Mouse (Mus musculus): ENCODE data around the gene Dmbt1. TPM values are rescaled to one million over a fixed set of nuclear protein-coding genes. Genes with fewer than 3 reads are reported as not detected.

Dmbt1 gene
- polyA plus RNA-seq, 1 experiment: not detected

DNA sequence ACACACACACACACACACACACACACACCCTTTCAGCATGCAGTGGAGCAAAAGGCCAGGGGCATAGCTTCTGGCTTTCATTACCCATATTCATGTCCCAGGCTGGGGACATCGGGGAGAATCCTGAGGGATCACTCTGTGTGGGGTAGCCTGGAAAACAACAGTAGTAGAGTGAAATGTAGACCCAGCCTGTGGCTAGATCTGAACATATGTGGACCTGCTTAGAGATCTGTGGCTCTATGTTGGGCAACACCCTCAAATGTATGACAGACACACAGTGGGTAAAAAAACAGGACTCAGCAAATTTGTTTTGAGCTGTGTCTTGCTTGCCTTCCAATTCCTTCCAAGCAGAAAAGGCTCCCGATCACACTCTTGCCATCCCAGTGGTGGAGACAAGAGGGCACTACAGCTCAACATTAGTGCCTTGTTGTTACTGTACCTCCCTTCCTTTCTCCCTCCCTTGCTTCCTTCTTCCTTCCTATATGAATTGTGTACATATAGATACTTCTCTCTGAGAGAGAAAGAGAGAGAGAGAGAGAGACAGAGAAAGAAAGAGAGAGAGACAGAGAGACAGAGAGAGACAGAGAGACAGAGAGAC, 90.5 kb downstream of the Dmbt1 start:
- no peaks in the 10 kb centered on the region for H3K4me1 ChIP-seq (ENCODE audit: control insufficient read depth, insufficient read depth, low read length)
- TF ChIP-seq CTCF (IDR thresholded peaks at IDR 0.05; ENCODE audit: control insufficient read depth, insufficient read depth, low read length) (no peak), POLR2A (IDR thresholded peaks at IDR 0.05; ENCODE audit: borderline replicate concordance, control insufficient read depth, low read depth, low read length) (no peak)
- 70% methylated on average over 2 of the region's 2 CpGs for WGBS
- H3K4me3 ChIP-seq (replicated peaks; ENCODE audit: control insufficient read depth, low read depth, low read length): no peak overlapping the region
- H3K27ac ChIP-seq (ENCODE audit: control insufficient read depth, insufficient read depth, low read depth, low read length, poor library complexity): no peak overlapping the region

GRCm38 (mm10) chr7:131130021-131130420, 98.2 kb downstream of the Dmbt1 start:
- H3K4me3 ChIP-seq (replicated peaks; ENCODE audit: control insufficient read depth, low read depth, low read length): no peak overlapping the region
- TF ChIP-seq CTCF (IDR thresholded peaks at IDR 0.05; ENCODE audit: control insufficient read depth, insufficient read depth, low read length): no peak
- TF ChIP-seq POLR2A (IDR thresholded peaks at IDR 0.05; ENCODE audit: borderline replicate concordance, control insufficient read depth, low read depth, low read length): no peak
- WGBS: 76% methylated on average over 12 of the region's 12 CpGs
- H3K4me1 ChIP-seq (ENCODE audit: control insufficient read depth, insufficient read depth, low read length): no peaks in the 10 kb centered on the region
- no peak overlapping the region for H3K27ac ChIP-seq (ENCODE audit: control insufficient read depth, insufficient read depth, low read depth, low read length, poor library complexity)

GRCm38 (mm10) chr7:131133181-131133580, 101.3 kb downstream of the Dmbt1 start:
- no peak overlapping the region for H3K4me3 ChIP-seq (replicated peaks; ENCODE audit: control insufficient read depth, low read depth, low read length)
- WGBS: 54% methylated on average over 3 of the region's 3 CpGs
- H3K27ac ChIP-seq (ENCODE audit: control insufficient read depth, insufficient read depth, low read depth, low read length, poor library complexity): no peak overlapping the region
- no peak for TF ChIP-seq CTCF (IDR thresholded peaks at IDR 0.05; ENCODE audit: control insufficient read depth, insufficient read depth, low read length)
- TF ChIP-seq POLR2A (IDR thresholded peaks at IDR 0.05; ENCODE audit: borderline replicate concordance, control insufficient read depth, low read depth, low read length): no peak
- no peaks in the 10 kb centered on the region for H3K4me1 ChIP-seq (ENCODE audit: control insufficient read depth, insufficient read depth, low read length)

- Histone ChIP-seq H3K4me1 (ENCODE audit: control insufficient read depth, insufficient read depth, low read length) (no peaks in the 10 kb centered on the region), H3K27ac (ENCODE audit: control insufficient read depth, insufficient read depth, low read depth, low read length, poor library complexity) (no peak within 1 kb of the TSS), H3K4me3 (replicated peaks; ENCODE audit: control insufficient read depth, low read depth, low read length) (no peak within 1 kb of the TSS)
- no peak for TF ChIP-seq POLR2A (IDR thresholded peaks at IDR 0.05; ENCODE audit: borderline replicate concordance, control insufficient read depth, low read depth, low read length)
- WGBS: 84% methylated on average over 2 of the region's 2 CpGs
These were observed 114.4 kb downstream of the Dmbt1 start, which contains the start of gene 4933402N03Rik for GRCm38 (mm10) chr7:131146214-131146613. TSS of gene 4933402N03Rik (minus strand) at chr7:131146314.

DNA sequence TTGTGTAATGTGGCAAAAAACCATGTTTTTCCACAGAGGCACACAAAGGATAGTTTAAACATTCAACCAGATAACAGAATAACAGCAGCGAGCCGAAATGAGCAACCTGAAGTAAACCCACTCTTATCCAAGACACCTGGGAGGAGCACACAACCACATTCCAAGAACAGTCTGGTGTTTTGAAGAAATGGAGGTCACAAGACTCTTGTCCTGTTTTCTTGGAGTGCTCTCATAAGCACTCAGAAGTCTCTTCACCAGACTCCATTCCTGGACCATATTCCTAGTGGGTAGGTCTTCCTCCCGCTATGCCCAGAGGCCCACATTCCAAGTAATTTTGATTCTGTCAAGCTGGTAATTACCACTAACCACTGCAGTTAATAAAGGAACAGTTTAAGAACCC, 118.3 kb downstream of the Dmbt1 start:
- H3K4me3 ChIP-seq (replicated peaks; ENCODE audit: control insufficient read depth, low read depth, low read length): no peak overlapping the region
- TF ChIP-seq POLR2A (IDR thresholded peaks at IDR 0.05; ENCODE audit: borderline replicate concordance, control insufficient read depth, low read depth, low read length) (no peak), CTCF (IDR thresholded peaks at IDR 0.05; ENCODE audit: control insufficient read depth, insufficient read depth, low read length) (no peak)
- WGBS: 78% methylated on average over 3 of the region's 3 CpGs
- no peak overlapping the region for H3K27ac ChIP-seq (ENCODE audit: control insufficient read depth, insufficient read depth, low read depth, low read length, poor library complexity)
- no peaks in the 10 kb centered on the region for H3K4me1 ChIP-seq (ENCODE audit: control insufficient read depth, insufficient read depth, low read length)

DNA sequence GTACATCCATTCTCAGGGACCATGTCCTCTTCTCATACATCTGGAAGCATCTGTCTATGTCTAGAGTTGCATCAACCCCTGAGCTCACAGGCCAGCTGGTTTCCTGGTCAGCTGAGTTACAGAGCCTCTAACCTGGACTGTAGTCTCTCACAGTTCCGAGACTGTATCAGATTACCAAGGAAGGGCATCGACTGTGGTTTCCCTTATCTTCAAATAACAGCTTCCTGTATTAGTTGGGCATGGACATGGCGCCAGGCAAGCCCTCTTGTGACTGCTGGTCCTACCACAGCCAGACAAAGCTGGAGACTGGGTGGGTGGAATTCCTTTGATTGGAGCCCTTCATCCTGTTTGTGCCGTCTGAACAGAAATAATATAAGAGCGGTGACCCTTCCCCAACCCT, 121.2 kb downstream of the Dmbt1 start:
- H3K4me1 ChIP-seq (ENCODE audit: control insufficient read depth, insufficient read depth, low read length): no peaks in the 10 kb centered on the region
- no peak overlapping the region for H3K27ac ChIP-seq (ENCODE audit: control insufficient read depth, insufficient read depth, low read depth, low read length, poor library complexity)
- H3K4me3 ChIP-seq (replicated peaks; ENCODE audit: control insufficient read depth, low read depth, low read length): no peak overlapping the region
- WGBS: 12% methylated on average over 5 of the region's 5 CpGs
- TF ChIP-seq POLR2A (IDR thresholded peaks at IDR 0.05; ENCODE audit: borderline replicate concordance, control insufficient read depth, low read depth, low read length) (no peak), CTCF (IDR thresholded peaks at IDR 0.05; ENCODE audit: control insufficient read depth, insufficient read depth, low read length) (no peak)

GRCm38 (mm10) chr7:131162251-131162650, 130.4 kb downstream of the Dmbt1 start:
- TF ChIP-seq POLR2A (IDR thresholded peaks at IDR 0.05; ENCODE audit: borderline replicate concordance, control insufficient read depth, low read depth, low read length) (no peak), CTCF (IDR thresholded peaks at IDR 0.05; ENCODE audit: control insufficient read depth, insufficient read depth, low read length) (no peak)
- 51% methylated on average over 7 of the region's 7 CpGs for WGBS
- no peak overlapping the region for H3K4me3 ChIP-seq (replicated peaks; ENCODE audit: control insufficient read depth, low read depth, low read length)
- H3K27ac ChIP-seq (ENCODE audit: control insufficient read depth, insufficient read depth, low read depth, low read length, poor library complexity): no peak overlapping the region
- H3K4me1 ChIP-seq (ENCODE audit: control insufficient read depth, insufficient read depth, low read length): no peaks in the 10 kb centered on the region

GRCm38 (mm10) chr7:131167771-131168170, 135.9 kb downstream of the Dmbt1 start:
- WGBS: 72% methylated on average over 3 of the region's 3 CpGs
- TF ChIP-seq POLR2A (IDR thresholded peaks at IDR 0.05; ENCODE audit: borderline replicate concordance, control insufficient read depth, low read depth, low read length): no peak
- no peak for TF ChIP-seq CTCF (IDR thresholded peaks at IDR 0.05; ENCODE audit: control insufficient read depth, insufficient read depth, low read length)
- H3K27ac ChIP-seq (ENCODE audit: control insufficient read depth, insufficient read depth, low read depth, low read length, poor library complexity): no peak overlapping the region
- no peak overlapping the region for H3K4me3 ChIP-seq (replicated peaks; ENCODE audit: control insufficient read depth, low read depth, low read length)
- H3K4me1 ChIP-seq (ENCODE audit: control insufficient read depth, insufficient read depth, low read length): no peaks in the 10 kb centered on the region

GRCm38 (mm10) chr7:131169099-131169498, 137.2 kb downstream of the Dmbt1 start:
- H3K4me3 ChIP-seq (replicated peaks; ENCODE audit: control insufficient read depth, low read depth, low read length): no peak overlapping the region
- no peak overlapping the region for H3K27ac ChIP-seq (ENCODE audit: control insufficient read depth, insufficient read depth, low read depth, low read length, poor library complexity)
- no peaks in the 10 kb centered on the region for H3K4me1 ChIP-seq (ENCODE audit: control insufficient read depth, insufficient read depth, low read length)
- no peak for TF ChIP-seq CTCF (IDR thresholded peaks at IDR 0.05; ENCODE audit: control insufficient read depth, insufficient read depth, low read length)
- TF ChIP-seq POLR2A (IDR thresholded peaks at IDR 0.05; ENCODE audit: borderline replicate concordance, control insufficient read depth, low read depth, low read length): no peak
- WGBS: 4% methylated on average over 2 of the region's 2 CpGs

Other genes with a start within 250 kb of the Dmbt1 start
- gene Plekha1, start 166.3 kb upstream of the Dmbt1 start, polyA plus RNA-seq (2011; ENCODE audit: insufficient read depth, insufficient read length, low replicate concordance, missing spikeins): 3.5 and 13.4 TPM in 2 replicates
- gene Htra1, start 95.9 kb upstream of the Dmbt1 start, polyA plus RNA-seq (2011; ENCODE audit: insufficient read depth, insufficient read length, low replicate concordance, missing spikeins): 1.6 and 11.5 TPM in 2 replicates
- gene 4933402N03Rik, start 114.3 kb downstream of the Dmbt1 start, polyA plus RNA-seq (2011; ENCODE audit: insufficient read depth, insufficient read length, low replicate concordance, missing spikeins): not detected in 2 replicates
- gene 5430419D17Rik, start 142.3 kb downstream of the Dmbt1 start, polyA plus RNA-seq (2011; ENCODE audit: insufficient read depth, insufficient read length, low replicate concordance, missing spikeins): not detected in 2 replicates